22 mouse cellular contexts compared by ENCODE assay signal in the genomic region with DNA sequence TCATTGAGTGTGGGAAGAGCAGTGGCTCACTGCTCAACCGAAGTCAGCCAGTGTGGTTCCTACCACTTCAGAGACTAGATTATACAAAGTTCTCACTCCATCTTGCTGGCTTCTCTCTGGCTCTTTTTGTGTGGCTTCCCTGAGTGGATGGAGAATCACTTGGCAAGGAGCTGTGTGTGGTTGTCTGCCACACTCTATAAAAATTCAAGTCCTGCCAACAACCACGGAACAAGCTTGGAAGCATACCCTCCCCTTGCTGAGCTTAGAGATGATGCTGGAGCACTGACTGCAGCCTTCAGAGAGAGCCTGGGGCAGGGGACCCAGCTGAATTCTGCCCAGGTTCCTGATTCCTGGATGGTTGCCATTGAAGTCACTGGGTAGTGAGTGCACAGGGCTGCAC.
DNase-seq lines count a peak whose midpoint lies in the region; ATAC-seq and TF ChIP-seq lines count a peak whose summit lies in the region.
"Had no signal": no experiment of that assay in that cellular context is flagged by ENCODE, and none has a peak within 500 bp of the region (broad histone marks: within the 10 kb centered on the region; RNA-seq: fewer than 3 reads in every experiment).

No protein-coding gene starts in this region.

- no peaks in the 10 kb centered on the region for H3K4me1 ChIP-seq in forebrain, embryonic 14.5 days (ENCODE audit: control insufficient read depth, insufficient read depth, low read length)
- H3K4me1 ChIP-seq in forebrain, embryonic 16.5 days (replicated peaks; ENCODE audit: control insufficient read depth, insufficient read depth, low read length) = no peaks in the 10 kb centered on the region
- H3K4me1 ChIP-seq: embryonic facial prominence, embryonic 12.5 days; heart, embryonic 13.5 days; liver, embryonic 12.5 days had no signal

- H3K4me3 ChIP-seq in forebrain, embryonic 14.5 days (ENCODE audit: low read depth, low read length) = no peak overlapping the region
- no peak overlapping the region for H3K4me3 ChIP-seq in forebrain, embryonic 16.5 days (replicated peaks; ENCODE audit: low read length)
- no peak overlapping the region for H3K4me3 ChIP-seq in left cerebral cortex, adult 2 months
- H3K4me3 ChIP-seq: embryonic facial prominence, embryonic 12.5 days; heart, adult 2 months; heart, embryonic 13.5 days; limb, embryonic 13.5 days; liver, embryonic 12.5 days; midbrain, embryonic 13.5 days had no signal

- intact Hi-C loops in left cerebral cortex, postnatal 14 days (cut with DNase I) = no loop called here
- intact Hi-C loops in left cerebral cortex, adult 2 months (cut with DNase I) = no loop called here

- 73% methylated on average over 2 of the region's 2 CpGs for WGBS in forebrain, embryonic 14.5 days
- WGBS in forebrain, embryonic 16.5 days = 46% methylated on average over 2 of the region's 2 CpGs

- no peak overlapping the region for H3K27ac ChIP-seq in forebrain, embryonic 14.5 days (ENCODE audit: low read depth, low read length)
- H3K27ac ChIP-seq in forebrain, embryonic 16.5 days (ENCODE audit: low read length) = no peak overlapping the region
- H3K27ac ChIP-seq in left cerebral cortex, adult 2 months = no peak overlapping the region
- H3K27ac ChIP-seq: embryonic facial prominence, embryonic 12.5 days; heart, adult 2 months; heart, embryonic 13.5 days; kidney, postnatal 0 days; limb, embryonic 13.5 days; liver, embryonic 12.5 days; midbrain, embryonic 13.5 days had no signal

- H3K36me3 ChIP-seq in forebrain, embryonic 14.5 days (ENCODE audit: control insufficient read depth, insufficient read depth, low read length) = no peaks in the 10 kb centered on the region
- no peaks in the 10 kb centered on the region for H3K36me3 ChIP-seq in forebrain, embryonic 16.5 days (ENCODE audit: control insufficient read depth, insufficient read depth)
- H3K36me3 ChIP-seq: embryonic facial prominence, embryonic 12.5 days; heart, embryonic 13.5 days; limb, embryonic 13.5 days; liver, embryonic 12.5 days; midbrain, embryonic 13.5 days had no signal

- no peaks in the 10 kb centered on the region for H3K9me3 ChIP-seq in forebrain, embryonic 14.5 days (replicated peaks; ENCODE audit: control insufficient read depth, low read length)
- H3K9me3 ChIP-seq in forebrain, embryonic 16.5 days (ENCODE audit: control insufficient read depth, low read length) = no peaks in the 10 kb centered on the region
- H3K9me3 ChIP-seq: embryonic facial prominence, embryonic 12.5 days; heart, embryonic 13.5 days; limb, embryonic 13.5 days; liver, embryonic 12.5 days; midbrain, embryonic 13.5 days had no signal

- H3K27me3 ChIP-seq in forebrain, embryonic 14.5 days (replicated peaks; ENCODE audit: control insufficient read depth, insufficient read depth, low read length) = no peaks in the 10 kb centered on the region
- H3K27me3 ChIP-seq in forebrain, embryonic 16.5 days (replicated peaks; ENCODE audit: control insufficient read depth, insufficient read depth, low read length) = no peaks in the 10 kb centered on the region
- H3K27me3 ChIP-seq: embryonic facial prominence, embryonic 12.5 days; heart, embryonic 13.5 days; liver, embryonic 12.5 days; midbrain, embryonic 13.5 days had no signal

- no peak for TF ChIP-seq CTCF in left cerebral cortex, adult 2 months (IDR thresholded peaks at IDR 0.05)

- DNase-seq in forebrain, embryonic 14.5 days (ENCODE audit: low spot score) = peak; percentile 44
- DNase-seq in left cerebral cortex, postnatal 14 days (ENCODE audit: low spot score in 2 of 2) = peak; percentile 8 to 35
- no peak for DNase-seq in left cerebral cortex, adult 2 months (ENCODE audit: extremely low spot score in 1 of 2, low spot score in 2 of 2)
- peak; percentile 29 for DNase-seq in Muller cell, postnatal 12 days (ENCODE audit: inconsistent ontology term)
- peak; percentile 18 for DNase-seq in brain, embryonic 18.5 days (ENCODE audit: low read depth, low spot score)
- DNase-seq in spleen, postnatal 10 days (ENCODE audit: low spot score in 2 of 2) = no peak
- DNase-seq in yolk sac, embryonic 10.5 days (ENCODE audit: low spot score) = no peak
- DNase-seq: cerebellum, adult 2 months; gastrocnemius, postnatal 36 days; heart, adult 2 months; heart, postnatal 14 days; kidney, adult 18-20 months; lung, adult 18-20 months; thymus, postnatal 25 days had no signal

- no peak overlapping the region for H3K9ac ChIP-seq in forebrain, embryonic 14.5 days (ENCODE audit: low read length)
- no peak overlapping the region for H3K9ac ChIP-seq in forebrain, embryonic 16.5 days (replicated peaks; ENCODE audit: low read depth, low read length)
- H3K9ac ChIP-seq: embryonic facial prominence, embryonic 12.5 days; heart, embryonic 13.5 days; limb, embryonic 13.5 days; liver, embryonic 12.5 days; midbrain, embryonic 13.5 days had no signal

- no peak overlapping the region for H3K4me2 ChIP-seq in forebrain, embryonic 14.5 days (ENCODE audit: low read length)
- H3K4me2 ChIP-seq in forebrain, embryonic 16.5 days (ENCODE audit: low read length) = no peak overlapping the region
- H3K4me2 ChIP-seq: embryonic facial prominence, embryonic 12.5 days; heart, embryonic 13.5 days; limb, embryonic 13.5 days; liver, embryonic 12.5 days; midbrain, embryonic 13.5 days had no signal

- no peak for ATAC-seq in forebrain, embryonic 14.5 days
- no peak for ATAC-seq in forebrain, embryonic 16.5 days
- ATAC-seq: CD4-positive, CD25-positive, alpha-beta regulatory T cell, adult 4 months; liver, embryonic 12.5 days; midbrain, embryonic 13.5 days had no signal

Comparison
In these comparisons a context has a peak if more than half of its experiments do, and no peak if none do; other contexts are left out.
1. DNase-seq: peak in forebrain, embryonic 14.5 days (single experiment), left cerebral cortex, postnatal 14 days (2 of 2), Muller cell, postnatal 12 days (single experiment) and brain, embryonic 18.5 days (single experiment); none in left cerebral cortex, adult 2 months (0 of 2), spleen, postnatal 10 days (0 of 2) and yolk sac, embryonic 10.5 days (single experiment).